Comparison of ENCODE assay signal across 9 mouse cellular contexts in the genomic region with DNA sequence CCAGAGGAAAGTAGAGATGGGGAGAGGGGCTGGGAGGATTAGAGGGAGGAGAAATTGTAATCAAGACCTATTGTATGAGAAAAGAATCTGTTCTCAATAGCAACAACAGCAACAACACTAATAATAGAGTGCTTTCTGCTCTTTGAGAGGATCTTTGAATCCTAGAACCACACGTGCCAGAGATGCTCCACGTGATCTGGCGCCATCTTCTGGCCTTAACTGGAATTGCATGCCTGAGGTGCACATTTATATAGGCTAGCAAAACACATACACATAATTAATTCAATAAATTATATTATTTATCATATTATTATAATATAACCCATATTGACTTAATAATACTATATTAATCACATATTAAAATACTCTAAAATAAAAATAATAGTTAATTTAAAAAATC. TPM values are rescaled to one million over a fixed set of nuclear protein-coding genes. Genes with fewer than 3 reads are reported as not detected.
DNase-seq lines count a peak whose midpoint lies in the region; ATAC-seq lines count a peak whose summit lies in the region.
"Had no signal": no experiment of that assay in that cellular context is flagged by ENCODE, and none has a peak within 500 bp of the region (broad histone marks: within the 10 kb centered on the region; RNA-seq: fewer than 3 reads in every experiment).

No protein-coding gene starts in this region.

- H3K4me3 ChIP-seq in forebrain, embryonic 11.5 days (ENCODE audit: low read depth, low read length), result no peak overlapping the region
- H3K4me3 ChIP-seq in forebrain, embryonic 16.5 days (replicated peaks; ENCODE audit: low read length), result no peak overlapping the region
- H3K4me3 ChIP-seq in liver, embryonic 13.5 days (replicated peaks), result no peak overlapping the region
- H3K4me3 ChIP-seq: limb, embryonic 15.5 days had no signal

- peak; percentile 60; the same call in 1 of the 2 replicates for ATAC-seq in forebrain, embryonic 11.5 days (replicated peaks; ENCODE audit: low FRiP score)
- ATAC-seq in forebrain, embryonic 16.5 days, result no peak
- no peak for ATAC-seq in liver, embryonic 13.5 days (ENCODE audit: low read depth)

- H3K9me3 ChIP-seq in forebrain, embryonic 11.5 days (ENCODE audit: control insufficient read depth, low read length), result no peaks in the 10 kb centered on the region
- no peaks in the 10 kb centered on the region for H3K9me3 ChIP-seq in forebrain, embryonic 16.5 days (ENCODE audit: control insufficient read depth, low read length)
- no peaks in the 10 kb centered on the region for H3K9me3 ChIP-seq in liver, embryonic 13.5 days (replicated peaks)
- H3K9me3 ChIP-seq: limb, embryonic 15.5 days had no signal

- 3% methylated on average over 3 of the region's 3 CpGs for WGBS in forebrain, embryonic 11.5 days
- WGBS in forebrain, embryonic 16.5 days, result 4% methylated on average over 3 of the region's 3 CpGs
- WGBS in liver, embryonic 13.5 days (ENCODE audit: insufficient replicate concordance), result 6% methylated on average over 3 of the region's 3 CpGs

- H3K27me3 ChIP-seq in forebrain, embryonic 11.5 days (ENCODE audit: control insufficient read depth, insufficient read depth, low read length), result no peaks in the 10 kb centered on the region
- no peaks in the 10 kb centered on the region for H3K27me3 ChIP-seq in forebrain, embryonic 16.5 days (replicated peaks; ENCODE audit: control insufficient read depth, insufficient read depth, low read length)
- no peaks in the 10 kb centered on the region for H3K27me3 ChIP-seq in liver, embryonic 13.5 days
- H3K27me3 ChIP-seq: limb, embryonic 15.5 days had no signal

- no peak overlapping the region for H3K4me2 ChIP-seq in forebrain, embryonic 11.5 days (ENCODE audit: low read depth, low read length, severe bottlenecking)
- H3K4me2 ChIP-seq in forebrain, embryonic 16.5 days (ENCODE audit: low read length), result no peak overlapping the region
- H3K4me2 ChIP-seq in liver, embryonic 13.5 days, result no peak overlapping the region
- H3K4me2 ChIP-seq: limb, embryonic 15.5 days had no signal

- no peaks in the 10 kb centered on the region for H3K4me1 ChIP-seq in forebrain, embryonic 11.5 days (replicated peaks; ENCODE audit: control insufficient read depth, insufficient read depth, low read length)
- no peaks in the 10 kb centered on the region for H3K4me1 ChIP-seq in forebrain, embryonic 16.5 days (replicated peaks; ENCODE audit: control insufficient read depth, insufficient read depth, low read length)
- no peaks in the 10 kb centered on the region for H3K4me1 ChIP-seq in liver, embryonic 13.5 days (replicated peaks)
- H3K4me1 ChIP-seq: limb, embryonic 15.5 days had no signal

- H3K36me3 ChIP-seq in forebrain, embryonic 11.5 days (ENCODE audit: control insufficient read depth, insufficient read depth, low read length), result no peaks in the 10 kb centered on the region
- no peaks in the 10 kb centered on the region for H3K36me3 ChIP-seq in forebrain, embryonic 16.5 days (ENCODE audit: control insufficient read depth, insufficient read depth)
- H3K36me3 ChIP-seq in liver, embryonic 13.5 days, result no peaks in the 10 kb centered on the region
- H3K36me3 ChIP-seq: limb, embryonic 15.5 days had no signal

- DNase-seq in forebrain, embryonic 11.5 days (ENCODE audit: low spot score), result peak; percentile 59
- DNase-seq in ovary, postnatal 14 days (ENCODE audit: low spot score), result peak; percentile 22
- no peak for DNase-seq in ovary, adult 18-20 months (ENCODE audit: low spot score)
- DNase-seq in embryo, embryonic 10.5 days (ENCODE audit: low spot score), result peak; percentile 63
- DNase-seq in liver, embryonic 13.5 days, result peak; percentile 3
- DNase-seq in spleen, postnatal 4 days (ENCODE audit: low spot score in 2 of 2), result peak; percentile 26 to 79
- DNase-seq in right cerebral cortex, adult 18-20 months, result no peak

- no peak overlapping the region for H3K9ac ChIP-seq in forebrain, embryonic 11.5 days (ENCODE audit: low read length)
- H3K9ac ChIP-seq in forebrain, embryonic 16.5 days (replicated peaks; ENCODE audit: low read depth, low read length), result no peak overlapping the region
- H3K9ac ChIP-seq in liver, embryonic 13.5 days, result no peak overlapping the region
- H3K9ac ChIP-seq: limb, embryonic 15.5 days had no signal

- H3K27ac ChIP-seq in forebrain, embryonic 11.5 days (ENCODE audit: low read depth, low read length), result no peak overlapping the region
- H3K27ac ChIP-seq in forebrain, embryonic 16.5 days (ENCODE audit: low read length), result no peak overlapping the region
- H3K27ac ChIP-seq in liver, embryonic 13.5 days, result no peak overlapping the region
- H3K27ac ChIP-seq: limb, embryonic 15.5 days had no signal

RNA-seq across cellular contexts. Expression of gene Olfr655, which starts 1.6 kb away (rescaled TPM):
- polyA plus RNA-seq in forebrain, embryonic 11.5 days (2014; fragmentation: Nextera tagmentation; extraction: Ambion mirVana), result not detected in 2 replicates
- not detected in 2 replicates for polyA plus RNA-seq in forebrain, embryonic 16.5 days (2015; fragmentation: Nextera tagmentation; extraction: Ambion mirVana)
- polyA plus RNA-seq in liver, embryonic 13.5 days (2015; fragmentation: Nextera tagmentation; extraction: Ambion mirVana), result not detected in 2 replicates
- polyA plus RNA-seq: limb, embryonic 15.5 days had no signal

RNA-seq across cellular contexts. Expression of gene Olfr656, which starts 10.6 kb away (rescaled TPM):
- polyA plus RNA-seq in forebrain, embryonic 11.5 days (2014; fragmentation: Nextera tagmentation; extraction: Ambion mirVana), result not detected in 2 replicates
- polyA plus RNA-seq in forebrain, embryonic 16.5 days (2015; fragmentation: Nextera tagmentation; extraction: Ambion mirVana), result not detected in 2 replicates
- polyA plus RNA-seq in liver, embryonic 13.5 days (2015; fragmentation: Nextera tagmentation; extraction: Ambion mirVana), result not detected in 2 replicates
- polyA plus RNA-seq: limb, embryonic 15.5 days had no signal

RNA-seq across cellular contexts. Expression of gene Olfr654, which starts 16.3 kb away (rescaled TPM):
- not detected in 2 replicates for polyA plus RNA-seq in forebrain, embryonic 11.5 days (2014; fragmentation: Nextera tagmentation; extraction: Ambion mirVana)
- polyA plus RNA-seq in forebrain, embryonic 16.5 days (2015; fragmentation: Nextera tagmentation; extraction: Ambion mirVana), result not detected in 2 replicates
- polyA plus RNA-seq in liver, embryonic 13.5 days (2015; fragmentation: Nextera tagmentation; extraction: Ambion mirVana), result not detected in 2 replicates
- polyA plus RNA-seq: limb, embryonic 15.5 days had no signal

RNA-seq across cellular contexts. Expression of gene Olfr657, which starts 21.4 kb away (rescaled TPM):
- not detected in 2 replicates for polyA plus RNA-seq in forebrain, embryonic 11.5 days (2014; fragmentation: Nextera tagmentation; extraction: Ambion mirVana)
- polyA plus RNA-seq in forebrain, embryonic 16.5 days (2015; fragmentation: Nextera tagmentation; extraction: Ambion mirVana), result not detected in 2 replicates
- not detected in 2 replicates for polyA plus RNA-seq in liver, embryonic 13.5 days (2015; fragmentation: Nextera tagmentation; extraction: Ambion mirVana)
- polyA plus RNA-seq: limb, embryonic 15.5 days had no signal

RNA-seq across cellular contexts. Expression of gene Olfr653, which starts 26.1 kb away (rescaled TPM):
- not detected in 2 replicates for polyA plus RNA-seq in forebrain, embryonic 11.5 days (2014; fragmentation: Nextera tagmentation; extraction: Ambion mirVana)
- polyA plus RNA-seq in forebrain, embryonic 16.5 days (2015; fragmentation: Nextera tagmentation; extraction: Ambion mirVana), result not detected in 2 replicates
- polyA plus RNA-seq in liver, embryonic 13.5 days (2015; fragmentation: Nextera tagmentation; extraction: Ambion mirVana), result not detected in 2 replicates
- polyA plus RNA-seq: limb, embryonic 15.5 days had no signal

Comparison
In these comparisons a context has a peak if more than half of its experiments do, and no peak if none do; other contexts are left out.
1. DNase-seq: peak in forebrain, embryonic 11.5 days (single experiment), ovary, postnatal 14 days (single experiment), embryo, embryonic 10.5 days (single experiment), liver, embryonic 13.5 days (single experiment) and spleen, postnatal 4 days (2 of 2); none in ovary, adult 18-20 months (single experiment) and right cerebral cortex, adult 18-20 months (single experiment).